Mouse (Mus musculus): Measurements from ENCODE around the gene Dcaf4.

Dcaf4 gene

DNA sequence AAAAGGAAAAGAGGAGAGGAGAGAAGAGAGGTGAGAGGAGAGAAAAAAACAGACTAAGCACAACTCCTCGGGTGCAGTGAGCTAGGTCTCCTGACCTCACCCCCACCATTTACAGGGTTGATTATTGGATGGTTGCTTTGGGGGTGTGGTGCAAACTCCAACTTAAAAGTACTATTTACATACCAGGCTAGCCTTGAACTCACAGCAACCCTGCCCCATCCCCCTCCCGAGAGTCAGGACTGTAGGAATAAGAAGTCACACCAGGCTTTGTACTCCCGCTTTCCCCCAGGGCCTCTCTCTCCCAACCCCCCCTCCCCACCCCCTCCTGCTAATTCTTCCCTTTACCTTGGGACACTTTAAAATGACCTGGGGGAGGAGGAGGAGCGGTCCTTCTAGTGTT, 23.9 kb upstream of the Dcaf4 start:
- DNase-seq (ENCODE audit: low spot score): no peak

DNA sequence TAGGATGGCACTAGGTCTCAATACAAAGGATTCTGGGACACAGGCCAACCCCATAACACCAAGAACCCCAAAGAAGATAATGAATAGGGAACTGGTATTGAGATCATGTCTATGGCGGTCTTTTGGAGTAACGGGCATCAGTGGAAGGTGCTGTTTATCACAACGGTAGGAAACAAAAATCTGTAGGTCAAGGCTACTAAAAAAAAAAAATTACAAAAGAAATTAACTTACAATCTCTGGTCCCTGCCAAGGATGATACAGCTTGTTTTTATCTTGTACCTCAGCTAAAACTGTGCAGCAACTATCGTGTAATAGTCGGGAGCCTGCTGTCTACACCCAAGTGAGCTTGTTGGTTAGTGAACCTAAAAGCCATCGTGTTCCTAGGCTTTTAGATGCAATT, 23.5 kb upstream of the Dcaf4 start:
- DNase-seq (ENCODE audit: low spot score): no peak

DNA sequence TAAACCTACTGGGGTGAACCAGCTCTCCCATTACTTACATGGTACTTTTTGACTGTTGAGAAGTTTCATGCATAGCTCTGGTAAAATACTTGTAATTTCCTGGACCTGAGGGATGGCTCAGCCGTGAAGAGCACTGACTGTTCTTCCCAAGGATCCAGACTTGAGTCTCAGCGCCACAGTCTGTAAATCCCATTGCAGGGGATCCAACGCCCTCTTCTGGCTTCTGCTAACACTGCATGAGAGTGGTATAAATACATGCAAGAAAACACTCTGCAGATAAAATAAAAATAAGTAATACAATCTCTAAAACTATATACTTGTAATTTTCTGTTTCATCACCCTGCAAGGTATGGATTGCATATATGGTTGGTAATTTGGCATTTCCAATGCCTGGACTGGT, 22.3 kb upstream of the Dcaf4 start:
- DNase-seq (ENCODE audit: low spot score): no peak

DNA sequence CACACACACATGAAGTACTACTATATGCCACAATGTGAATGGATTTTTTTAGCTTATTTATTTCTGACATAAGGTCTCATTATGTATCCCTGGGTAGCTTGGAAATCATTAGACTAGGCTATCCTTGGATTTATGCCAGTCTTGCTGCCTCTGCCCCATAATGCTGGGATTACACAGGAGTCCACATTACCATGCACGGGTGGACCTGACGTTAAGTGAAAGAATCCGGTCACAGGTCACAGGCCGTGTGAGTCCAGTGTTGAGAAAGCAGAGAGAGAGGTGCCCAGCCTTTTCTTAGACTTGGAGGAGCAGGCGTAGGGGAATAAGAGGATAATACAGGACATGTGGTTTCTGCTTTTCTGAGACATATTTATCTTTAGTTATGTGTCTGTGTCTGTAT, 21.0 kb upstream of the Dcaf4 start:
- DNase-seq (ENCODE audit: low spot score): no peak

DNA sequence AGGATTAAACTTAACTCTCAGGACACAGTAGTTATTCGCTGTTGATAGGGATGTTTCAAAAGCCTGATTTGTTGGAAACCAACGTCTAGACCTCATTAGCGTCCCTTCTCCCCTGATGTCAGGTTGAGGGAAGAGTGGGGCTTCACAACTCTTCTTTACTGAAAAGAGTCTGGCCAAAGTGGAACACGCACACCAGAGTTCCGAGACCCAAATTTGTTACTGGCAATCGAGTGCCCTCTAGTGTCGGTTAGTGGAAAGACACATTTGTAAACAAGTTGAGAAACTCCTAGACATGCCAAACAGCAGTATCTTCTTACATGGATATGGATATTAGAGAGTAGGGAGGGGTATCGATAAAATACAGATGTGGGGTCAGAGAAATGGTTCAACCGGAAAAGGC, 18.1 kb upstream of the Dcaf4 start:
- peak; percentile 78 for DNase-seq (ENCODE audit: low spot score)

DNA sequence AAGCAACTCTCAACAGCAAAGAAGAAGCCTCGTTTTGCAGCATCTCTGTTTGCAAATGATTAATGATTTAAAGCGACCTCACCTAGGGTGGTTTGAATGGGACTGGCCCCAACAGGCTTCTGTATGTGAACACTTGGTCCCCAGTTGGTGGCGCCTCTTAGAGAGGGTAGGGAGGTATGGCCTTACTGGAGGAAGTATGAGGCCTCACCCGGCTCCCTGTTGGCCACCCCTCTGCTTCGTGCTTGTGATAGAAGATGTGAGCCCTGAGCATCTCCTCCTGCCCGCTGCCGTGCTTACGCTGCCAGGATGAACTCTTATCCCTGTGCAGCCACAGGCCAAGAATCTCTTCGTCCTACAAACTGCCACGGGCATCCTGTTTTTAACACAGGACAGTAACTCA, 13.7 kb upstream of the Dcaf4 start:
- DNase-seq (ENCODE audit: low spot score): no peak

DNA sequence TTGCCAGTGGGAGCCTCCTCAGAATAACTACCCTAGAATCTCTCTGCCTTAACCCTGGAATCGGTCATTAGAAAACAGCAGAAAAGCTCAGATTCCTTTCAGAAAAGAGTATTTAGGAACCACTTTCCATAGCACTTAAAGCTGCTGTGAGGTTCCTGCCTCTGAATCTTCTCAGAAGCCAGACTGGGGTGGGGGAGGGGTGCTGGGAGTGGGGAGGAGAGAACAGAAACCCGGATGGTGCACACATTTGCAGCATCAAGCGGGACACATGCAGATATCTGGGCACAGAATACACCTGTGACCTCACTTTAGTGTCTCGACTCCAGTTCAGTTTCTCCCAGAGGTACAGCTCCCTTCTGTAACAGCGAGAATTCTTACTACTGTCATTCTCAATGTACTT, 9.7 kb upstream of the Dcaf4 start:
- DNase-seq (ENCODE audit: low spot score): no peak

DNA sequence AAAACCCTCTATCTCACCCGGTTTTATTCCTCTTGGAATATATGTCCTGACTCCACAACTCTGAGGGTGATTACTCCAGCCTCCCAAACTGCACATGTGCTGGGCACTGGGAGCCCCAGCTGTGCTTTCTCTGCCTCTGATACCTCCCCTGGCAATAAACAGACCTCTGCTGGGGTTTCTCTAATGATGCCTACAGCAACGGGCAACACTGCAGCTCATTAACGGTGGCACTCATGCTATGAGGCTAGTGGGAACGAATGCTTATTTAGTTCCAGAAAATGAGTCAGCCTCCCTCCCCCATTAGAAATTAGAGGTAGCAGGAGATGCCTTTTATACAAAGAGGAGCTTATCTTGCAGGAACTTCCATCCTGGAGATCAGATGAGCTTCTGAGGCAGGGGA, 7.5 kb upstream of the Dcaf4 start:
- no peak for DNase-seq (ENCODE audit: low spot score)

DNA sequence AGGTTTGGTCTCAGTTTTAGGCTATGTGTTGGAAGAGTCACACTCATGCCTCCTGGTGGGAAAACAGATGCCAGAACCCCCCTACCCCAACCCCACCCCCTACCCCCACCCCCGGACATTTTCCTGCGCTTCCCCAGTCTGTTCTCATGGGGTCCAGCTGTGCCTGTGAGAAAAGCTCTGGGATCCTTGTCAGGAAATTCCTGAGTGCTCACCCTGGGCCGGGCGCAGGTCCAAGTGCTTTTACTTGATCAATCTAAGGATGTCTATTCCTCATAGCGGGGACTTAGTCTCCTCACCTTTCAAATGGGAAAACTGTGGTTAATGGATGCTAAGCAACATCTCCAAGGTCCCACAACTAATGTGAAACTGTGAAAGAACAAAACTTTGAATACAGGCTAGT, 7.1 kb upstream of the Dcaf4 start:
- no peak for DNase-seq (ENCODE audit: low spot score)

DNA sequence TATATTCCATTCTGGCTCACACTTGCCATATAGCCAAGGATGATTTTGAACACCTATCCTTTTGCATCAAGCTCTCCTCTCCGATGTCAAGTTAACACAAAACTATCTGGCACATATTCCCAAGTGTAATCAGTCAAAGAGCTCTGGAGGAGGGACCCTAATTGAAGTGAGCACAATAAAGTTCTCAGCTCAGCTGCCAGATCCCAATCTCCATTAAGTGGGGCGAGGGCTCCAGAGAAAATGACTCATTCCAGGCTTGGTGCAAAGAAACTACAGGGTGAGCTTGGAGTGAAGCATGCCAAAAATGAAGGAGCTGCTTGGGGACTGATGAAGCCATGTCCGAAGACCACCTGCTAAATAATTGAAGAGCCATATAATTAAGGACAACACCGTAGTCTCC, 6.0 kb upstream of the Dcaf4 start:
- DNase-seq (ENCODE audit: low spot score): no peak

DNA sequence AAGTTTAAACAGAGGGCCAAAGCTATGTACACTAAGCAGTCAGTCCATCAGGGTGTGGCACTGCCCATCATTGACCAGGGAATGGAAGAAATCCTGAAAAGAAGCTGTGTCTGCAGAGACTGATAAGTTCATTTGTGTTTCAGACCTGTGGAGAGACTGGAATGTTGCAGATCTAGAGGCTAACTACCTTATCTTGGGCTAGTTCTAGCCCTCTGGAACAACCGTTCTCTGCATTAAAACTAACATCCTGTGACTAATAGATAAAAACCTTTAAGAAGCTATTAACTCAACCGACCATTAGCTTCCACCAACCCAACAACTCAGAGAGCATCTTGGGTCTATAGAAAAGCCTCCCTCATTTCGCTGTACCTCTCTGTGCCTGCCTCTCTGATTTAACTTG, 2.7 kb upstream of the Dcaf4 start:
- no peak for DNase-seq (ENCODE audit: low spot score)

DNA sequence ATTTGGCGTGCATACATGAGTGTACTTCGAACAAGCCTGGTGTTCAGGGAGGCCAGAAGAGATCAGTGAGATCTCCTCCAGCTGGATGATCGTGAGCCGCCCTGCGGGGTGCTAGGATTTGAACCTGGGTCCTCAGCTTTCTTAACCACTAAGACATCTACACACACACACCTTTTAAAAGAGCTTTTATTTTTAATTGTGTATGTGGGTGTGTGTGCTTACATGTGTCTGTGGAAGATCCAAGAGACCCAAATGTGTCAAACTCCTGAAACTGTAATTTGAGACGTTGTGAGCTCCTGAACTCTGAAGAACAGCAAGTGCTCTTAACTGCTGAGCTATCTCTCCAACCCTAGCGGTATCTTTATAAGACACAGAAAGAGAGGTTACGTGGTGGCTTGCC, 817 bp downstream of the Dcaf4 start:
- no peak for DNase-seq (ENCODE audit: low spot score)

DNA sequence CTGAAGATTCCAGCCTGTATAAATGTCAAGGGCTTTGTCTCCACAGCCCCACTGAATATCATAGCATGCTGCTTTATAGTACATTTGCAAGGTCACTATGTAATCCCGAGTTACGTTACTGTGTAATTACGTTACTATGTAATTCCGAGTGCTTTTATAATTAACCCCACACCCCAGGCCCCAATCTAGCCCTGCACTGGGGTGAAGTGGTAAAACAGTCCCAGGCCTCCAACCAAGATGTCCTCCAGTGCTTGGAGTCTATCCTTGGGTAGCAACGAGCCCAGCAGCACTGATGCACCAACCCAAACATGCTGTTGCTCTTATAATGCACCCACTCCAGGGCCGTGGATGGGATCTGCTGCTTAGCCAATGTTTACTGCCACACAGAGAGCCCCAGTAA, 2.8 kb downstream of the Dcaf4 start:
- DNase-seq (ENCODE audit: low spot score): no peak

DNA sequence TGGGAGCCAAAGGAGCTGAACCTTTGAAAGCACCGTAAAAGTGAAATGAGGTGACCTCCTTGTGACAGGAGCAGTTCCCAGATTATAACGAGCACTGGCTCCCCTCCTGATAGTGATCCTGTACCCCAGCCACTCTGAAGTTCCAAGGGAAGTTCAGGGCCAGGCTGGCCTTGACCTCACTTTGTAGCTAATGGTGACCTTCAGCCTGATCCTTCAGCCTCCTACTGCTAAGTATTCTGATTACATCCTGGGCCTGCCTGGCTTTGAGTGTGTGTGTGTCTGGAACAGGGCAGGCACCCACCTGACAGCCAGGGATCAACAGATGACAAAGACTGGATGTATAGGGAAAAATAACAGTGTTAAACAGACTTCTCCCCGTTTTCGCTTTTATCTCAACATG, 3.6 kb downstream of the Dcaf4 start:
- no peak for DNase-seq (ENCODE audit: low spot score)

DNA sequence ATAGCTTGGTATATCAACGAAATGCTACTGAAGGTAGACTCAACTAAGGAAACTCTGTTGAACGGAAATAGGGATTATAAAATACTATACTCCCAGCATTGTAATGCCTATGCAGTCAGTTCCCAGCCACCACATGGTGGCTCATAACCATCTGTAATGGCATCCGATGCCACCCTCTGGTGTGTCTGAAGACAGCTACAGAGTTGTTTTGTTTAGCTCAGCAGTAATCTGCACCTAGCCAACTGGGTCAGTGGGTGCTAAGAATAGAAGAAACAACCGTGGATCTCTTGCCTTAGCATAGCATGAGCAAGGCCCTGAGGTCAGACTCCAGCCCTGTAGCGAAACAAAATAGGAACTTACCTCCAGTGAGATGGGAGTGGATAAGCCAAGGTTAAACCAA, 4.1 kb downstream of the Dcaf4 start:
- DNase-seq (ENCODE audit: low spot score): no peak

DNA sequence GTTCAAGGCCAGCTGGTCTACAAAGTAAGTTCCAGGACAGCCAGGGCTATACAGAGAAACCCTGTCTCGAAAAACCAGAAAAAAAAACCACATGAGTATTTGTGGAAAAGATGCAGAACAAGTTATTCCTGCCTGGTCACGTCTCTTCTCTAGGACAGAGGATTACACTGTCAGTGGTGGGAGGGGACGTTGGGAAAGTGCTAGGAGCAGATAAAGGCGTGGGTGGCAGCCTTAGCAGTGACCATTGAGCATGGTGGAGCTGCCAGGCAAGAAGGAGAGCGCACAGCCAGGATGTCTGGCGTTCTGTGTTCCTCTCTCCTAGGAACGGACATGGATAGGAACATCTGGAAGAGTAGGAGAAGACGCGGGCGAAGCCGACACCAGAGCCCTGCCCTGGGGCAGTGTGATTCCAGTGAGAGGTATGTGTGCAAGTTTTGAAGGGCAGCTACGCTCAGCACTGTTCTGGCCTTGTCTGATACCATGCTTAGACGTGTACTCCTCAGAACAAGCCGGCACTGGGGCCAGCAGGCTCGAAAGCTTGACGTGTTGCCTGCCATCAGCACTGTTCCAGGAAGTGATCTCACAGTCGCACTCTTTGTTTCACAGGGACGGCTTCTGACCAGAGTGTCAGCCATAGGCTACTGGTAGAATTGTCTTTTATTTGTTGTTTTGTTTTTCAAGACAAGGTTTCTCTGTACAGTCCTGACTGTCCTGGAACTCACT, 5.7 kb downstream of the Dcaf4 start:
- no peak for DNase-seq (ENCODE audit: low spot score)

DNA sequence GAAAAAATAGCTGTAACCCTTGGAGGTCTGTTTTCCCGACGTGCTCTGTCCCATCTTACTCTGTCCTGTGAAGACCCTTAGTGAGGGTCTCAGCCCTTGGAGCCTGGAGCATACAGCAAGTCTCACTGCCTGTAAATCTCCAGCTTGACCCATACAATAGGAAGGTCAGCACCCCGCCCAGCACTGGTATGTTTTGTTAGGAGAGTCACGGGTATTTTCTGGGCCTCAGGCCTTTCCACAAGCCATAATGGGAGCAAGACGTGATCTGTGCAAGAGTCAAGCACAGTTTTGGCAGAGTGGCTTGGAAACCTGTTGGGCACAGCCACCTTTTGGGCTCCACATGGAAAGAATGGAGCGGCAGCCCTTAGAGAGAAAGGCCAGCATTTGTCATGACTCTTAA, 7.5 kb downstream of the Dcaf4 start:
- DNase-seq (ENCODE audit: low spot score): no peak

DNA sequence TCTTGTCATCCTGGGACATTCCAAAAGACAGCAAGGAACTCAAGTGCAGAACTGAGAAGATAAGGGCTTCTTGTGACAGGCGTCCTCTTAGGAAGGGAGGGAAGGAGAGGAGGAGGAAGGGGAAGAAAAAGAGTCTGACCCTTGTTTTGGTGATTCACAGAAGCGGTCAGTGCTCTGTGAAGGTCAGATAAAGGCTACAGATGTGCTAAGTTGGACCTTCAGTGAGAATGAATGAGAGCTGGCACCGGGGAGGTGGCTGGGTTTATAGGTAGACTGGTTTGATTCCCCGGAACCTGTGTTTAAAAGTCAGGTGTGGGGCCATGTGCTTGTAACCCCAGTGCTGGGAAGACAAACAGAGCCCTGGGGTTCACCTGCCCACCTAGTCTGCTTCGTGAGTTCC, 8.4 kb downstream of the Dcaf4 start:
- no peak for DNase-seq (ENCODE audit: low spot score)

DNA sequence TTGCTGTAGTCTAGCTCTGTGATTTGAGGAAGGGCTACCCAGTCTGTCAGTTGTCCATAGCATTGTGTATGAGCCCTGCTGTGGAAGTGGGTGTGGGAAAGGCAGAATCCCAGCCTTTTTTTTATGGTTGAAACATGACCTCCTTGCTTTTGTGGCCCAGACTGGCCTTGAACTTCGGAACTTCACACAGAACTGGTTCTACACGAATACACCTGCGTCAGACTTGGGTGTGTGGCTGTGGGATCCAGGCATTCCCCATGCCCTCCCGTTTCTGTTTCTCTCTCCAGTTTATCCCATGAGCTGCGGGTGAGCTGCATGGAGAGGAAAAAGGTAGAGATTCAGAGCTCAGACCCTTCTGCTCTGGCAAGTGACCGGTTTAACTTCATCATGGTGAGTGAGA, 11.7 kb downstream of the Dcaf4 start:
- no peak for DNase-seq (ENCODE audit: low spot score)

DNA sequence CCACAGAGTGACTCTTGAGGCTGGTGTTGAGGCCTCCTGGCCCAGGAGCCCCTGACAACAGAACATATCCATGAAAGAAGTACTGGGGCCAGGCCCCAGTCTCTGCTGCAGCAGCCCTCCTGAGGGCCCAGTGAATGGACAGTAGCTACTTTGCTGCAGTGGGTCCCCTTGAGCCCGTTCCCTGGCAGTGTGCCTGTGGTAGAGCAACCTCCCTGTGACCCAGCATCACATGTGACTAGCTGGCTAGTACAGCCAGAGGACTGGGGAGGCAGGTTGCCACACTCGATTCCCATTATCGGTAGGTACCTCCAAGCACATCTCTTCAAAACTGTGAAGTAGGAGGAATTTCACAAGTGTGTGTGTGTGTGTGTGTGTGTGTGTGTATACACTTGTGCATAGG, 12.7 kb downstream of the Dcaf4 start:
- no peak for DNase-seq (ENCODE audit: low spot score)

DNA sequence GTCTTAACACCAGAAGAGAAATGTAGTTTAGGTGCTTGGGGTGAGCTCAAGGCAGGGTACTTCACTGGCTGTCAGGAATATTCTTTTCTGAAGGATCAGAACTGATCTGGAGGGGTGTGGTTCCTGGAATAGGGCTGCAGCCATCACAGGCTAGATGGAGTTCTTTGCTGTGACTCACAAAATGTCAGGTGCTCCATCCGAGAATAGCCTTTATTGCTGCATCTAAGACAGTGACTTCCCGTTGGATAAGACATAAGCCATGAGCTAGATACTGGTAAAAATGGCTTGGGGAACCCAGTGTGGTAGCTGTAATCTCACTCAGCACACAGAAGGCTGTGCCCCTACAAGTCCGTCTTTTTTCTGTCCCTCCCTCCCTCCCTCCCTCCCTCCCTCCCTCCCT, 13.9 kb downstream of the Dcaf4 start:
- DNase-seq (ENCODE audit: low spot score): no peak

DNA sequence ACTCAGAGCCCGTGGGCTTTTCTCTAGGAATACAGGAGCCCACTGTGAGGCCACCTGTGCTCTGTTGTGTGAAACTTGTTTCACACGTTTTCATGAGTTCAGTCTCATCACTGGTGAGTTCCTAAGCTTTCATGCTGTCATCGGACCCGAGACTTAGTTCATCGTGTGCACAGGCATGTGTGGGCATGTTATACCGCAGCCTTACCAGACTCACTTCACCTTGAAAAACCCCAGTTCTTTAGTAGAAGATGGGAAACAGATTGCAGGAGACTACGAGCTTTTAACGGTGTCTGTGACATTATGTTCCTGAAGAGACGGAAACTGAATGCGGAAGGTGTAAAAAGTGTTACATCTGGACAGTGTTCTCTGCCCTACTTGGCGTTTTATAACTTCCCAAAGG, 15.2 kb downstream of the Dcaf4 start:
- no peak for DNase-seq (ENCODE audit: low spot score)

DNA sequence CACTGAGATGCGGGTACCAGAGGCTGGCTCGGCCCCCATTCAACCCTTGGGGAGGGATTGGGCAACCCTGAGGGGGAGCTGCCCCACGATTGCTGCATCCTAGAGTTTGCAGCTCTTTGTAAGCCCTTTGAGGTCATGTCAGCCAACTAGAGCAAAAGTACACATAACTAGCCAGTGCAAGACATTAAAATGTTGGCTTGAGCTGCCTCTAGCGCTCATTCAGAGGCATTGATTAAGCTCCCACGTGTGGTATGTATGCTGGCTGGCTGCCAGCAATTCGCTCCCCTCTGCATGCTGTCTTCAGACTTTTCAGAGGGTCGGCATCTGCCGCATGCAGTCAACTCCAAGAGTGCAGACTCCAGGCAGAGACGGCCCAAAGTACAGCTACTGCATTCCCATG, 15.8 kb downstream of the Dcaf4 start:
- no peak for DNase-seq (ENCODE audit: low spot score)

DNA sequence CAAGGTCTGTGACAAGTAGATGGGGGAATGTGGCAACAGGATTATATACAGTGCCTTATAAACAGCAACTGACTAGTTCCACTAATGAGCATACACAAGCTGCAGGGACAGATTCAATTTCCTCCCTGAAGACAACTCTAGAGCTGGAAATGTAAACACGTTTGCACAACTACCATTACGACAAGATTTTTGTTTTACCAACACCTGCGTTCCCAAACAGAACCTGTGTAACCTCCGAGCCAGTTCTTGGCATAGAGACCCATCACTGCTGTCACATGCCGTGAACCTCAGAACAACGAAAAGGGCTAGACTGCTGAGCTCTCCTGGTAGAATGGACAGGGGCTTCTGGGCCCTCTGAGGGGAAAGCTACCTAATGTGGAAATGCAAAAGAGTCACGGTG, 23.7 kb downstream of the Dcaf4 start:
- DNase-seq (ENCODE audit: low spot score): no peak

DNA sequence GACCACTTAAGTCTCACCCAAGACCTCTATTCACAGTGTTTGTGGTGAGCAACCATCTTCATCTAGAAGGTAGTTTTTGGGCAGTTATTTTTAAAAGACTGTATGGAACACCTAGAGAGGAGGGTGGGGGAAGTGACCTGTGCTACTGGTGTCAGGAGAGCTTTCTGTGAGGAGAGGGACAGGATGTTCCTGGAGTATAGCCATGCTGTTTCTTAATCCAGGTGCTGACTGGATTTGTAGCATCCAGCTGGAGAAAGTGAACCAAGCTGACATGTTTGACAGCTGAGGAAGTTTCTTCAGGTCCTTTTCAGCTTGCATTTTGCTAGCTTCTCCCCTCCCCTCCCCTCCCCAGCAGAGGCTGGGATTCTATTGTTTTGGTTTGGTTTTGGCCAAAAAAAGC, 24.5 kb downstream of the Dcaf4 start:
- no peak for DNase-seq (ENCODE audit: low spot score)
